Mouse (Mus musculus) MEL (cell line): ENCODE data around the gene Ephb2.

Experiments
- CTCF ChIP-seq, 3 experiments: IDR thresholded peaks in 2 of 3; conservative IDR thresholded peaks in 1 of 3; 2 replicates each; pipeline ENCODE4 v1.5.1; 2011 to 2012; ENCODE audit warnings: low read length in 3 of 3, low read depth in 2 of 3, mild to moderate bottlenecking in 2 of 3, improper control_type of control experiment in 1 of 3, inconsistent platforms in 1 of 3, mixed read lengths in 1 of 3, moderate library complexity in 1 of 3; ENCODE audit not compliant: control insufficient read depth in 1 of 3, insufficient read depth in 1 of 3, poor library complexity in 1 of 3, severe bottlenecking in 1 of 3
- E2F4 ChIP-seq: IDR thresholded peaks from 2 replicates; pipeline ENCODE4 v1.6.1; 2011; ENCODE audit warnings: low read depth, low read length, improper control_type of control experiment, borderline replicate concordance
- EP300 ChIP-seq, 2 experiments: IDR thresholded peaks; 2 replicates each; pipeline ENCODE4 v1.6.1; 2011; ENCODE audit warnings: improper control_type of control experiment in 2 of 2, low read length in 2 of 2, low read depth in 1 of 2, mild to moderate bottlenecking in 1 of 2
- GATA1 ChIP-seq: IDR thresholded peaks from 2 replicates; pipeline ENCODE4 v1.6.1; 2011; ENCODE audit warnings: low read depth, low read length, improper control_type of control experiment
- MAFK ChIP-seq: IDR thresholded peaks from 2 replicates; pipeline ENCODE4 v1.6.1; 2011; ENCODE audit warnings: low read depth, mild to moderate bottlenecking, low read length, improper control_type of control experiment, borderline replicate concordance
- MAX ChIP-seq: IDR thresholded peaks from 2 replicates; pipeline ENCODE4 v1.6.1; 2011; ENCODE audit warnings: low read length, improper control_type of control experiment
- POLR2A ChIP-seq, 2 experiments: IDR thresholded peaks; 2 replicates each; pipeline ENCODE4 v1.6.1; 2011 to 2012; ENCODE audit warnings: low read length in 2 of 2, mild to moderate bottlenecking in 2 of 2, control low read depth in 1 of 2, improper control_type of control experiment in 1 of 2, low read depth in 1 of 2, moderate library complexity in 1 of 2; ENCODE audit not compliant: control insufficient read depth in 1 of 2, insufficient read depth in 1 of 2, poor library complexity in 1 of 2
- SIN3A ChIP-seq: IDR thresholded peaks from 2 replicates; pipeline ENCODE4 v1.6.1; 2012; ENCODE audit warnings: low read length, improper control_type of control experiment, inconsistent platforms
- TCF12 ChIP-seq: IDR thresholded peaks from 2 replicates; pipeline ENCODE4 v1.6.1; 2014; ENCODE audit warnings: low read depth, mild to moderate bottlenecking, inconsistent platforms, low read length, improper control_type of control experiment, moderate library complexity
- USF1 ChIP-seq: IDR thresholded peaks from 2 replicates; pipeline ENCODE4 v1.6.1; 2014; ENCODE audit warnings: low read depth, mild to moderate bottlenecking, inconsistent platforms, low read length, improper control_type of control experiment, moderate library complexity
- ZMIZ1 ChIP-seq: IDR thresholded peaks from 2 replicates; pipeline ENCODE4 v1.6.1; 2012; ENCODE audit warnings: low read depth, mild to moderate bottlenecking, inconsistent platforms, low read length, improper control_type of control experiment, moderate library complexity

DNA sequence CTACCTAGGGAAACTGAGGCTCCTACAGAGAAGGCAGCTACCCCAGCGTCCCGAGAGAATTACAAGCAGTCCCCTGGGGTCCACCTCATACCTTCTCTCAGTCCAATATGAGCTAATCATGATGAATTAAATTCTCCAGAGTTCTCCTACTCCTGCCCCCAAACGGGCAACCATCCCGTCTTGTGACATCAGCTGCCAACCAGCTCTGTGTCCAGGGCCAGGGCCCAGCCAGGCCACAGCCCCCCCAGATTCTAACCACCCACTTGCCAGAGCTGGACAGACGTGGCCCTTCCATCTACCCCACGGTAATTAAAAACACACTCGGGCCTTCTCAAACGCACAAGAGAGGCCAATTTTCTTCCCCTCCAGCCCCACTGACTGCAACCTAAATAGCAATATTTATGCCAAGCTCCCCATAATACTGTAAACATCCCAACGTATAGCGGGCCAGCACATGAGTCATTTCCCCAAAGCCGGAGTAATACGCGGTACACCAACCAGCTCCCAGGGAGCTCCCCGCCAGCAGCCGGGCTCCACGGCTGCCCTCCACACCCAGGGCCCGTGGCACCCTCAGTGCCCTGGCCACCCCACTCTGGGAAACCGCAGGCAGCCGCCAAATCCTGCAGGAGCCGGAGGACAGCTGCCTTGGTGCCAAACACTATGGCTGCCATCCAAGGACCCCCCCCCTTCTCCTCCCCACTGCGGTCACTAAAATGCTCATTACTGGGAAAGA, 2.0 kb downstream of the Ephb2 start:
- TF ChIP-seq CTCF (IDR thresholded peaks at IDR 0.05 in 2 of 3, conservative IDR thresholded peaks at IDR 0.05 in 1 of 3; ENCODE audit: control insufficient read depth in 1 of 3, insufficient read depth in 1 of 3, low read depth in 2 of 3, low read length in 3 of 3, poor library complexity in 1 of 3, severe bottlenecking in 1 of 3) (no peak), USF1 (no peak), TCF12 (no peak), SIN3A (no peak), E2F4 (no peak), EP300 (IDR thresholded peaks at IDR 0.05; ENCODE audit: low read depth in 1 of 2, low read length in 2 of 2) (no peak), MAX (no peak), GATA1 (no peak), POLR2A (IDR thresholded peaks at IDR 0.05; ENCODE audit: control insufficient read depth in 1 of 2, insufficient read depth in 1 of 2, low read depth in 1 of 2, low read length in 2 of 2, poor library complexity in 1 of 2) (no peak), ZMIZ1 (no peak), MAFK (no peak)
